Mouse (Mus musculus): ENCODE results near the gene Ptp4a2.

Ptp4a2 gene

DNA sequence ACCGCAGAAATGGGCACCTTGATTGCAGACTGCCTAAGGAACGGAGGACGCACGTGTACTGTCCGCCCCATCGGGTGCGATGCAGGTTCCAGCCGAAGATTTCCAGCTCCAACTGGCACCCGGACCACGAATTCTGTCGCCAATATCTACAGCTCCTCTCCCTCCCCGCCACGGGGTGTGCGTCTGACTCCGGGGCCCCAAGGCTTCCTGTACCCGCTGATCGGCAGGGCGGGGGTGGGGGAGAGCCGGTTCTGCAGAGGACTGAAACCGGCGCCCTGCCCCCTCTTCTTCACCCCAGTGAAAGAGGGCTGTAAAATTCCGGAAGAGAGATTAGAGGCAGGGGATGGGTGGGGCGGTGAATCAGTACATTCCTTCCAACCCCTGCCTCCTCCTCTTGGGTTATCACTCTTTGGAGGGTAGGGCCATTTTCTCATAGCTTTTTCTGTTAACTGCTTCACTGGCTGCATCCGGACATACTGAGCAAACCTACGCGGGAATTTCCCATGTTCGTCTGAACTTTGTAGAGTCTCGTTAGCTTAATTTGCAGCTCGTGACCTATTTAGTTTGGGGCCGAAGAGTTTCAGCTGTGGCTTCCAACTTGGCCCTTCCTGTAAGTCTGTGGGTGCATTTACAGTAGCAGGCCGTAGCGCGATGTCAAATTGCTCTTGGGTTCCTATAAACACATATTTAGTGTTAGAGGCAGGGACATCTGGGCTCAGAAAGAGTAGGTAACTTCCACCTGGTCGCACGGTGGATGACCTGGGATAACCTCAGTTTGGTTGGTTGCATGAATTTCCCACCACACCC, at the start of gene Ptp4a2:
TSS of gene Ptp4a2 (plus strand) at position 422 of the 807 bp plus-strand sequence.
- in situ Hi-C loops (cut with MboI, MseI) = no loop called here

GRCm38 (mm10) chr4:129761606-129762005, 49.4 kb upstream of the Ptp4a2 start:
- in situ Hi-C loops (cut with MboI, MseI) = loop anchor here in 1 of 2 experiments (25.0 kb wide), 1 partner anchor 1151 kb away; the partner anchor contains the start of gene Laptm5

- in situ Hi-C loops (cut with MboI, MseI) = loop anchor here in 1 of 2 experiments (25.0 kb wide), 1 partner anchor 1150 kb away; the partner anchor contains the start of gene Laptm5
Observed at GRCm38 (mm10) chr4:129762496-129762895, 48.5 kb upstream of the Ptp4a2 start.

- in situ Hi-C loops (cut with MboI, MseI) = loop anchor here in 1 of 2 experiments (25.0 kb wide), 1 partner anchor 1147 kb away; the partner anchor contains the start of gene Laptm5
Observed at GRCm38 (mm10) chr4:129765351-129765750, 45.7 kb upstream of the Ptp4a2 start.

GRCm38 (mm10) chr4:129767782-129768181, 43.2 kb upstream of the Ptp4a2 start:
- in situ Hi-C loops (cut with MboI, MseI) = loop anchor here in 1 of 2 experiments (25.0 kb wide), 1 partner anchor 1145 kb away; the partner anchor contains the start of gene Laptm5

DNA sequence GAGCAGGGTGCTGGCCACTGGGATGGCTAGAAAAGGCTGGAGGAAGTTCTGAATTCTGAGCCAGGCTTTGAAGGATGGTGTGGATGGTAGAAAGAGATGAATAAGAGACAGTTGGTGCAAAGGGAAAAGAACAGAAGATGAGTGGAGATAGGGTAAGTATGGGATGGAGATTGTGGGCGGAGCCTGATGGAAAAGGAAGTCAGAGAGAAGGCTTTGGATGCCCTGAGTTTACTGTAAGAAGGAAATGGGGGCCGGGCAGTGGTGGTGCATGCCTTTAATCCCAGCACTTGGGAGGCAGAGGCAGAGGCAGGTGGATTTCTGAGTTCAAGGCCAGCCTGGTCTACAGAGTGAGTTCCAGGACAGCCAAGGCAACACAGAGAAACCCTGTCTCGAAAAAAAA, 42.3 kb upstream of the Ptp4a2 start:
- in situ Hi-C loops (cut with MboI, MseI) = loop anchor here in 1 of 2 experiments (25.0 kb wide), 1 partner anchor 1144 kb away; the partner anchor contains the start of gene Laptm5

DNA sequence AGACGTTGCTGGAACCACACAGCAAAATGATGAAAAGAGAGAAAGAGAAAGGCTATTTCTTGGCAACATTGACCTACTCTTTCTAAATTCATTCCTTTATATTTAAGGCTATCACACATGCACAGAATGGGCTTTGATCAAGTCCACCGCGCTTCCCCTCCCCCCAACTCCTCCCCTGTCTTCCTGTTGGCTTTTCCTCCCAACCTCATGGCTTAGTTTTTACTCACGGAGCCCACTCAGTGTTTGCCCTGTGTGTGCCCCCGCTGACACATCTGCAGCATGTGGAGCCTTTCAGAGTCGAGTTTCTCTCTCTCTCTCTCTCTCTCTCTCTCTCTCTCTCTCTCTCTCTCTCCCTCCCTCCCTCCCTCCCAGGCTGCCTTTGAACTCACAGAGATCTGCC, 40.4 kb upstream of the Ptp4a2 start:
- in situ Hi-C loops (cut with MboI, MseI) = loop anchor here in 1 of 2 experiments (10.0 to 25.0 kb wide), 2 partner anchors 334 to 1142 kb away; partner anchors contain the start of genes Laptm5 and Pef1

- in situ Hi-C loops (cut with MboI, MseI) = loop anchor here in 1 of 2 experiments (10.0 to 25.0 kb wide), 2 partner anchors 334 to 1141 kb away; partner anchors contain the start of genes Laptm5 and Pef1
Observed at GRCm38 (mm10) chr4:129771314-129771671, 39.7 kb upstream of the Ptp4a2 start.

DNA sequence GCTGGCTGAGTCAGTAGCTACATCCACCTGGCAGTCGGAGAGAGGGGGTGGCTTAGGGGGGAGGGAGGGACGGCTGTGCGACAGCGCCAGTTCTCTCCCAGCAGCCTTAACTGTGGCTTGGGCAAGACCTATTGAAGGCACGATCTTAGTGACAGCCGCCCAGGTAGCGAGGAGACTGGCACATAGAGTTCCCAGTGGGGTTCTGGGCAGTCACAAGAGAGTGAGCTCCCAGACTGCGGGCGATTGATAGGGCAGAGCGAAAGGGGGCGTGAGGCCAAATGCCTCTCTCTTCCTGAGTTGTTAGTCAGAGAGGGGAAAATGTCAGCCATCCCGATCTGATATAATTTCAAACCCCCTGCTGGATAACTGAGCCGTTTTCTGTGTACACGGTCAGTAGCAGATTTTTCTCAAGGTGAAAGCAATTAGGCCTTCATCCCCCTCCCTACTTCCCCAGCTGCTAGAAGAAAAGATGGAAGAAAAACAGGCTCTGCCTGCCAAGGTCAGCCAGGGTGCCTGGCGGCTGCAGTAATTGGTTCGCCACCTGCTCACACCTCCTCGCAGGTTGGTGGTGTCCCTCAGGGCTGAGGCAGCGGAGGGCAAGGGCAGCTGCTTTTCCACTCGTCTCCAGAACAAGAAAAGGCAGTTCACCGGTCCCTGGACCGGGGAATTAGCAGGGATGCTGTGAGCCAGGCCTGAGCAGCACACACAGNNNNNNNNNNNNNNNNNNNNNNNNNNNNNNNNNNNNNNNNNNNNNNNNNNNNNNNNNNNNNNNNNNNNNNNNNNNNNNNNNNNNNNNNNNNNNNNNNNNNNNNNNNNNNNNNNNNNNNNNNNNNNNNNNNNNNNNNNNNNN, 39.1 kb upstream of the Ptp4a2 start:
- in situ Hi-C loops (cut with MboI, MseI) = loop anchor here in 1 of 2 experiments (10.0 to 25.0 kb wide), 2 partner anchors 333 to 1140 kb away; partner anchors contain the start of genes Laptm5 and Pef1

- in situ Hi-C loops (cut with MboI, MseI) = loop anchor here (5.0 kb wide), 2 partner anchors 60 to 140 kb away; no protein-coding TSS in a partner anchor
Observed at GRCm38 (mm10) chr4:129781881-129782675, 28.9 kb upstream of the Ptp4a2 start.

GRCm38 (mm10) chr4:129782857-129783331, 28.1 kb upstream of the Ptp4a2 start:
- in situ Hi-C loops (cut with MboI, MseI) = loop anchor here (5.0 kb wide), 2 partner anchors 59 to 139 kb away; no protein-coding TSS in a partner anchor

DNA sequence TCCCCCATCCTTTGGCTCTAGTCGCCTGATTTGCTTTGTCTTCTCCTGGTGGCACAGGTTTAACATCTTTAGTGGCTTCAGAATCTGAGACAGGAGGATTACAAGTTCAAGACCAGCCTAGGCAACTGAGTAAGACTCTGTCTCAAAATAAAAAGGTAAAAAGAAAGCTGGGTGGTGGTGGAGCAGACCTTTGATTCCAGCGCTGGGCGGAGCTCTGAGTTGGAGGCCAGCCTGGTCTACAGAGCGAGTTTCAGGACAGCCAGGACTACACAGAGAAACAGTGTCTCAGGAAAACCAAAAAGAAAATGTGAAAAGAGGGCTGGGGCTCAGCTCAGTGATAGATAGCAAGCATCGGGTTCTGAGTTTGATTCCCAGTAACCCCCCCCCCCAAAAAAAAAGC, 27.5 kb upstream of the Ptp4a2 start:
- in situ Hi-C loops (cut with MboI, MseI) = loop anchor here (5.0 kb wide), 2 partner anchors 59 to 139 kb away; no protein-coding TSS in a partner anchor

- in situ Hi-C loops (cut with MboI, MseI) = no loop called here
Observed at GRCm38 (mm10) chr4:129785178-129785577, 25.8 kb upstream of the Ptp4a2 start.

GRCm38 (mm10) chr4:129788693-129789092, 22.3 kb upstream of the Ptp4a2 start:
- in situ Hi-C loops (cut with MboI, MseI) = no loop called here

DNA sequence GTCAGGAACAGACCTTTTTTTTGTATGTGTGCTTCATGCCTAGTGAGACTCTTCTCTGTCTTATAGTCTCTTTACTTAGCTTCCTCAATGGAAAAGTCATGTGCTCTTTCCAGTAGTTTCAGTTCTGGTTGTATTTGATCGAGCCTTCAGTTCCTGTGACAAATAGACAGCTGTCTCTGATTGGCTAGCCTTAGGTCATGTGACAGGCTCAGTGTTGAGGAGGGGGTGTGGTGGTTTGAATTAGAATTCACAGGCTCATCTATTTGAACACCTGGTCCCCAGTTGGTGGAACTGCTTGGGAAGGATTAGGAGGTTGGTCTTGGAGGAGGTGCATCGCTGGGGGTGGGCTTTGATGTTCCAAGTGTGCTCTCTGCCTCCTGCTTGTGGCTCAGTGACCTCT, 21.4 kb upstream of the Ptp4a2 start:
- in situ Hi-C loops (cut with MboI, MseI) = loop anchor here in 1 of 2 experiments (5.0 kb wide), 1 partner anchor 43 kb away; no protein-coding TSS in a partner anchor

DNA sequence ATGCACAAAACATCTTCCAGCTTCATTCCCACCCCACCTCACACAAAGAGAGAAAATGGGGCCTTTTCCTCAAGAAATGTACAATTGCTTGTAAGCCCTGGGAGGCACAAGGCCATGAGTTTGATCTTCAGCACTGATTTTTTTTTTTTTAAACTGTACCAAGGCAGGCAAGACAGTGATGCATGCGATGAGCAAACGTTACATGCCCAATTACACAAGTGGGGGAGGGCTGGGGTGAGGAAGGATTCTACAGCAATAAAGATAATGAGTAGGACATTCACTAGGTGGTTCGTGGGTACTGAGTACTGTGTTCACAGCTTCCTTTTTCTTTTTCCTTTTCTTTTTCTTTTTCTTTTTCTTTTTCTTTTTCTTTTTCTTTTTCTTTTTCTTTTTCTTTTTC, 20.5 kb upstream of the Ptp4a2 start:
- in situ Hi-C loops (cut with MboI, MseI) = loop anchor here in 1 of 2 experiments (5.0 kb wide), 1 partner anchor 42 kb away; no protein-coding TSS in a partner anchor

GRCm38 (mm10) chr4:129791399-129791798, 19.6 kb upstream of the Ptp4a2 start:
- in situ Hi-C loops (cut with MboI, MseI) = loop anchor here in 1 of 2 experiments (5.0 kb wide), 1 partner anchor 41 kb away; no protein-coding TSS in a partner anchor

DNA sequence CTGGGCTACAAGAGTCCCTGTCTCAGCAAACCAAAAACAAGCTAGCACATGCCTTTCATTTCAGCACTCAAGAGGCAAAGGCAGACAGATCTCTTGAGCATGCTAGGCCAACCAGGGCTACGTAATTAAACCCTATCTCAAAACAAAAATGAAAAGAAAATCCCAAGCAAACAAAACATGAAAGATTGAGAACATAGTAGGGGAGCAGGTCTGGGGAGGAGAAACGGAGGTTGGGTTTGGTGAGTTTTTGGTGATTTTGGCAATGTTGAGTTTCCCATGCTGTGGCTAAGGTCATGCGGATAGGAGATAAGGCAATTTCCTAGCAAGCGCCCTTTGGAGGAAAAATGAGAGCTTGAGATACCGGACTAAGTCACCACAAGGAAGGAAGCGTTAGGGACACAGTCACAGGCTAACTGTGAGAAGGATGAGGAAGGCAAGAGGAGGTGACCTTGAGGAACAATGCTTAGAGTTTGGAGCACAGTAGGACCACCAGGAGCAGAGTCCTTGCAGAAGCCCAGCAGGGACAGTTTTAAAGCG, 18.3 kb upstream of the Ptp4a2 start:
- in situ Hi-C loops (cut with MboI, MseI) = loop anchor here in 1 of 2 experiments (5.0 kb wide), 1 partner anchor 40 kb away; no protein-coding TSS in a partner anchor

DNA sequence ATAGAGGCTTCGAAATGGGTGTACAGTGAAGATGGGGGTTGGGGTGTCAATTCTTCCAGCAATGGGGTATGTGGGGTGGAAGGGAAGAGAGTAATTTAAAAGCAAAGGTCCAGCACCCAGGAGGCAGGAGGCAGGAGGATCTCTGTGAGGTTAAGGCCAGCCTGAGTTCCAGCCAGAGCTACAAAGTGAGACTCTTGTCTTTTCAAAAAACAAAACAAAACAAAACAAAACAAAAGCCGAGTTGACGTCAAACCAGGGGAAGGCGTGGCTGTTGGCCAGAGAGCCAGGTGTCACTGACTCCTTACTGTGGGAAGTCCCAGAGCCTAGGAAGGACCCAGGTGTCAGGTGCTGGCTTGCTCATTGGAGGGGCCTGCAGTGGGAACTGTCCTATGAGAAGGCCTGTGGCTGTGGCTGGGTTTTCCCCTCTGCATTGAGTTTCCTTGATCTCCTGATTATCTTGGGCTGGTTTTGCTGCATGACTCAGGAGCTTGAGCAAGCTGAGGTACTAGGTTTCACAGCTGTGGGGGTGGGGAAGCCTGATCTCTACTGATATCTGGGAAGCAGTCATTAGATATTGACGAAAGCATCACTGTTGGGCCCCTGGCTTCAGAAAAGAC, 17.2 kb upstream of the Ptp4a2 start:
- in situ Hi-C loops (cut with MboI, MseI) = loop anchor here in 1 of 2 experiments (5.0 kb wide), 1 partner anchor 38 kb away; no protein-coding TSS in a partner anchor

Measured in T-helper 17 cell (primary cell).